Mouse (Mus musculus) c-Kit-positive CD71-positive TER-119-negative erythroid progenitor cells, embryonic 14.5 days (primary cell): ENCODE measurements around the gene Tspan17.
A peak's percentile ranks its signal among the peaks of the same experiment; 100 is the strongest.

ENCODE experiments used
- DNase-seq: peaks from one replicate; pipeline ENCODE4 v3.0.0-alpha.2; 2013; ENCODE audit warnings: low read depth

Gene Tspan17

DNA sequence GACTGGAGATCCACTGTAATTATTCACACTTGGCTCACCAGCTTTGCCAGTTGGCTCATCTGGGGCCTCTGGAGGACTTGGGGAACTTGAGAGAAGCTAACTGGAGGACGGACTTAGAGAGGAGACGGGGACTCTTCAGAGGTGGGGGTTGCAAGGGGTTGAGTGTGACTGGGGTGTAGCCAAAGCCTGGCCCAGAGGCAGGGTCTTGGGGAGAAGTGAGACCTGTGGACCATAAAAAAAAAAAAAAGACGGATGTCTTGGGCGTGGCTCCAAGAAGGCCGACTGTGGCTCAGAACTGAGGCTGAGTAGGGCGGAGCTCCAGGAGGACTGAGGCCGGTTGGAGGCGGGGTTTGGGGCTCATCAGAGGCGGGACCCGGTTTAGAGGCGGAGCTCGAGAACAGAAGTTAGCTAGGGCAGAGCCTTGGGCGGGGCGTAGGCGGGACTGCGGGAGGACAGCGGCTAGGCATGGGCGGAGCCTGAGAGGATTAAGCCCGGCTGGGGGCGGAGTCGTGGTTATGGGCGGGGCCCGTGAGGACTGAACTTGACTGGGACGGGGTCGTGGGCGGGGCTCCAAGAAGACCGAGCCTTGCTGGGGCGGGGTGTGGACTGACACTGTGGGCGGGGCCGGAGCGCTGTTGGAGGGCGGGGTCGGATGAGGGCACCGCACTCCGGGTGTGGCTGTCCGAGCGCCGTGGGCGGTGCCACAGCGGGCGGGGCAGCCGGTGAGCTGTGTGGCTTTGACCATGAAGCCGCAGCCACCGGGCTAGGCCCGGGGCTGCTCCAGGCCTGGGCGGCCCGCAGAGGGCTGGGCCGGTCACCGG, at the start of gene Tspan17:
Gene Tspan17 (plus strand): TSS at position 638 of the 821 bp plus-strand sequence.
- DNase-seq: peak; percentile 87

DNA sequence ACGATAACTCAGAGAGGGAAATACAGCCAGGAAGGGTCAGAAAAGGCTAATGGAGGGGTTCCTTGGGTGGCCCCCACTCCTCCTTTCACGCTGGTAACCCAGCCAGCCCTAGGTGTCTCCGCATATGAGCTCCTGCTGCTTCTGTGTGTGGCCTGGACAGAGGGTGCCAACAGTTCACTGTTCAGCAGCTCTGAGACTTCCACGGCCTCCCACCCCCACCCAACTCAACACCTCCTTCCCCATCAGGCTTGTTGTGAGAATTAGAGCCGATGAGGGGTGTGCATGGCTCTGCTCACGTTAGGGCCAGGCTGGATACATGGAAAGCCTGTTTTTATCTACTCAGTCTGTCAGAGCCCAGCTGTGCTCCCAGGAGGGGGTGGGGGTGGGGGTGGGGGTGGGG, 43.1 kb upstream of the Tspan17 start:
- no peak for DNase-seq

DNA sequence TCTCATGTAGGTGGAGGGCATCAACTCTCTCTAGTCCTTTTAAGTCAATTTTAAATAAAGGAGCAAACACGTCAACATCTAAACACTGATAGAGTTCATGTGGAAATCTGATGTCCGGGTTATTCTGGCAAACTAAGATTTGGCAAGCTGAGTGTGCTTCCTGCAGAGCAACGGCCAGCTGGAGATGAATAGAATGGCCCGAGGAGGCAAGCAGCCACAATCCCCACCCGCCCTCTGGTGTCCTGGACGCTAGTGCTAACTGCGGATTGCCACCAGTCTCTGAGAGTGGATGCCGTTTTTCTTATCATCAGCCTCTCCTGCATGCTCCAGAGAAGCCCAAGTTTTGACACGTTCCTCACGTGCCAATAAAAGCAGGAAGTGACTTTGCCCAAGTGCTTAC, 42.3 kb upstream of the Tspan17 start:
- DNase-seq: no peak

DNA sequence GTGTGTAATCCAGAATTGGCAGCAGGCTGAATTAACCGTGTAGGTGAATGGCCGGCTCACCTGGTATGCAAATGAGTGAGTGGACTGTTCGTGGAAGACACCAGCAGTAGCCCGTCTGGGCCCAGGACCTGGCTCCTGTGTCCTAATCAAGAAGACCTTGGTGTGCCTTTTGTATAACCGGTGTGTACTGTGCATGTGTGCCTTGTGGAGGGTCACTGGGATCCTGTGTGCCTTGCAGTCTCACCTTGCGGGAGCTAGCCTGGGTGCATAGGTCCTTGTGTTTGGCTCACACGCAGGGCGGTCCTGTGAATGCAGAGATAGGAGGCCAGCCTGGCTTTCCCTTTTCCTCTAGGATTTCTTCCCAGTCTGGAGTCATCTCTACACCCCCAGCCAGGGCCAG, 41.0 kb upstream of the Tspan17 start:
- DNase-seq: no peak

DNA sequence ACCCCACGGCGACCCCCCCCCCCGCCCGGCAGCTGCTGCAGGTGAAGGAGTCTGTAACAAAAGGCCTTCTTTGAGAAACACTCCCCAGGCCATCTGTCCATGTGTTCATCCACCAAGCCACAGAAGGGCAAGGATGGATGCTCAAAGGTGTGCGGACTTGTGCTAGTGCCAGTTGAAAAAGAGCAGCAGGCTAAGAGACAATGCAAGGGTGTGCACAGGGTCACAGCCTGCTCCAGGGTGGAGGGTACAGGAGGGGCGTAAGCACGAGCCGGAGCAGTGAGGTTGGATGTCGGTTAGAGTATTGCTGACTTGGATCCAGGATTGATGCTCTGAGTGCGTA, 40.5 kb upstream of the Tspan17 start:
- DNase-seq: no peak

DNA sequence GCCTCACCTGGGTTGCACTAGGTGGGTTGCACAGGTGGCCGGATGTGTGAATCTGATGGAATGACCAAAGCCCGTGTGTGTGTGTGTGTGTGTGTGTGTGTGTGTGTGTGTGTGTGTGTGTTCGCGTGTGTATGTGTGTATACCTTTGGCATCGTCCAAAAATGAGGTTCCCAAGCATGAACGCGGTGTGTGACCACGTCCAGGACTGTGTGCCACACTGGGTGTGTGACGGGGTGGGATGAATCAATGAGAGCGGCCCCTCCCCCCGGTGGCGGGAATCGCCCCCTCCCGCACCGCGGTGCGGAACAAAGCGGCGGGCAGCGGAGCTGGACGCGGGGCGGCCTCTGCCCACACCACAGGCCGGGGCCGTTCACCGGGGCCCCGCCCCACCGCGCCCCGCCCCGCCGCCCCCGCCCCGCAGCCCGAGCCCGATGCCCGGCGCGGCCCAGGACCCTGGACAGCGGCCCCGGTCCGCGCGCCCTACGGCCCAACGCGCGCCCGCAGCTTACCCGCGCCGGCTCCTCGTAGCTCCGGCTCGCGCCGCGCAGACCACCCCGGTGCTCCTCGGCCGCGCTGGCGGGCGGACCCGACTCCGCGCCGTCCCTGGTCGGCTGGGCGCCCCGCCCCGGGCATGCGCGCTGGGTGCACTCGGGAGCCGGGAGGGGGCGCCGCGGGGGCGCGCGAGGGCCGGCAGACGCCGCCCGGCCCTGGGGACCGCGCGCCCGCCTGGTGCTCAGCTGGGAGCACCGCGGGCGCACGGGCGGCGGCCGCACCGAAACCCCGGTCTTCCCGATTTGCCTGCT, 39.9 kb upstream of the Tspan17 start:
- DNase-seq: no peak

DNA sequence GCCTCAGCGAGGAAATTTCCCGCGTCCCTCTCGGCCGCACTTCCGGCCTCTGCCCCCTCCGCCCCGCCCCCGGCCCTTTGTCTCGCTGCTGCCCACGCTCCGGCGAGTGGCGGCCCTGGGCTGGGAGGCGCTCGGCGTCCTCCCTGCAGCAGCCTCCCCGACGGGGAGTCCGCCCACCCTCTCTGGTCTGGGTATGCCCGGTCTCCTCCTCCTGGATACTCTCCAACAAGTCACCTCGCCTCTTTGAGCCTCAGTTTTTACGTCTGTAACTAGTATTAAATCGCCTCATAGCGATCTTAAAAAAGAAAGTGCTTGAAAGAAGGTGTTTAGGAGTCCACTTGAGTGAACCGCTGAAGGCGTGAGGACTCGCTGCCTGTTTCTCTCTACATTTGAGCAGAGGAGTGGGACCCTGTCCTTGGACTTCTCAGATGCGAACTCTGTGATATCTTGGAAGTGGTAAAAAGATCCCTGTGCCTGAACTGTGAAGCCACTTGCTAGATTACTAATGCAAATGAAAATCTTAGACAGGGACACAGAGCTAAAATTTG, 39.2 kb upstream of the Tspan17 start, which contains the start of gene Gprin1:
Gene Gprin1 (minus strand): TSS at position 11 of the 548 bp plus-strand sequence.
- no peak for DNase-seq

DNA sequence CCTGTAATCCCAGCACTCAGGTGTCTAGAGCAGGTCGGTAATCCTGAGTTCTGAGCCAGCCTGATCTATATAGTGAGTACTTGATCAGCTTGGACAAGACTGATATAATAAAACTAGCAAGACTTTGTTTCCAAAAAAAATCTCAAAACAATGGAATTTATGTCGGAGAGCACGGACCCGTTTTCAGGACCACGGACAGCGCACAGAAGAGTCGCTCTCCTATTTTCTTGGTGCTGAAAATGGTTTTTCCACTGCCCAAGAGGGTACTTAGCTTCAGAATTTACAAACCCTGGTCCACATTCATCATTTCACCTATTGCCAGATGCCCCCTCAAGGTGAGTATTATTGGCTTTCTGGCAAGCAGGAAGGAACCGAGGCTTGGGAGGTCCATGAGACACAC, 38.5 kb upstream of the Tspan17 start:
- peak; percentile 24 for DNase-seq

DNA sequence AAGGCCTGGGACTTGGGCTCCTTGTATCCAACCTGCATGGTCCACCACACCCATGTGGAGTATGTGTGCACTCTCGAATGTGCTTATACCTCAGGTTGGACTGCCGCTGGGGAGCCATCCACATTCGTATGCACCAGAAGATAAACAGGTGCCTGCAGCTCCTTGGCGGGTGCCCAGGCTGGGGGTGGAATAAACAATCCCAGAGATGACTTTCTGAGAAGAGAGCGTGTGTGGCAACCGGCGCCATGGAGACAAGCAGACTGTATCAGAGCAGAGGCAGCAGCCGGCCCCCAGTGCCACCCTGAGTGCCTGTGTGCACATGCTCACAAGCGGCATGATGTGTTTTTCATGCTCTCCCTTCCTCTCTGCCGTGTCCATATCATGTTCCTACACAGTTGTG, 36.5 kb upstream of the Tspan17 start:
- DNase-seq: no peak

DNA sequence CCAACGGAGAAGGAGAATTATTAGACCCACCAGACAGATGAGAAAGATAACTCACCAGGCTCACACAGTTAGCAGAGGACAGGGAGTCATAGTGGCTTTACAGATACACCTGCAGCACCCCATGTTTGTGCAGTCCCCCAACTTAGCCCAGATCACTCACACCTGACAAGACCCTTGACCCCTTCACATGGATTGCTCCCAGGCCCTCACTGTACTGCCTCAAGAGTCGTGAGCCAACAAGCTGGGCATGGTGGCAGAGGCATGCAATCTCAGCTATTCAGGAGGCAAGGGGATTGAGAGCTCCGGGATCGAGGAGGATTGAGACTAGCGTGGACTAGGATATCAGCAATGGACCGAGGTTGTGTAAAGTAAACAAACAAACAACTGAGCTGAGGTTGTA, 35.4 kb upstream of the Tspan17 start:
- no peak for DNase-seq

DNA sequence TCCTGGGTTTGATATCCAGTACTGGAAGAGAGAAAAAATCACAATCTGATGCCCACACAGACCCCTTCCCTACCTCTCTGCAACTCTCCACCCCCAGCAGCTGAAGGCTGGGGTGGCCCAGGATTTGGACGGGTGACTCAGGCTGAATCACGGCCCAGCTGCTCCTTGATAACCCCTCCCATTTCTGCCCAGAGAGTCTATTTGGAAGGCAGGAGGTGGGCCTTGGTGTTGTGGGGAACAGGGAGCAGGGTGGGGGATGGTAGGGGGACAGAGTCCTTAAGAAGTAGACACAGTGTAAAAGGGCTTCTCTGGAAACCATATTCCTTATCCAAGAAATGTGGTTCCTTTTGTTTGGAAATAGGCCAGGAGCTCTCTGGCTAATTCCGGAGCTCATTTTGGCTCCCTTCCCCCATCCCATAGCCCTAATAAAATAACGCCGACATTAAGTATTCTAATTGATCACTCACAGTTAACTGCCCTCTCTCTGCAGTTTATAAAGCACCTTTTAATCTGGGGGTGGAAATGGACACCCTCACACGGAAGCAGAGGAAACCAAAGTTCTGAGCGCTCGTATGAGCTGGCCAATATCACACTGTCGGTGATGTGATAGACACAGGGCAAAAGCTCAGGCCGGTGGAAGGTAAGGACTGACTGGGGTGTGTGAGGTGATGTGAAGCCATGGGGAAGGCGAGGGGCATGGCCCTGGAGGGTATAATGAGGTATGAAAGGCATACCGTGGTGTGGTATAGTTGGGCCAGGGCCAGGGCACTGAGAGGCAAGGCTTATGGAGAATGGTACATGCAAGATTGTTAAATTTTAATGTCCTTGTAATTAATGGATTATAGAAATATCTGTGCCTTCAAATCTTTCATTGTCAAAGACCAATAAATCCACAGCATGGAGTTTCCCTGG, 34.8 kb upstream of the Tspan17 start:
- no peak for DNase-seq

DNA sequence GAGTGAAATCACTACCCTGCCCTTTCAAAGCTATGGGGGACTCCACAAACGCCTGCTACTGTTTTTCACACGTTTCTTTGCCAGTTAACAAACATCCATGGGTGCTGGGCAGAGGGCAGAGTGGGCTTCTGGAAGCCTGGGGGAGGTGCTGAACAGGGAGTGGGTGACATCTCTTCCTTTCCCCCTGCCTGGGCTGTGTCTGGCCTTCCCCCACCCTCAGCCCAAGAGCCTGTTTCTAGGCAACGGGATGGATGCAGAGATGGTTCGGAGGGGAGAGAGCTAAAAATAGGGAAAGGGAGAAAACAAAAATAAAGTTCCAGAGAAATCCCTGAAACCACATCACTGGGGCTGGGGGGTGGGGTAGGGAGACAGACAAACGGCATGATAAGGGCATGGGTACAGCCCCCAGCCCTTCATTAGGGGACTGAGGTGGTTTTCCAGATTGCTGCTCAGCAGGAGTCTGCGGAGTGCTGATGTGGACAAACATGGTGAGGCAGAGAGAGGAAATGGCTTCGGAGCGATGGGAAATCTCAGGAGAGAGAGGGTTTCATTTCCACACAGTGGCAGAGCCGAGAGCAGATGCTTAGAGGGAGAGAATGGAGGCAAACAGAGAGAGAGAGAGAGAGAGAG, 33.9 kb upstream of the Tspan17 start:
- DNase-seq: no peak

DNA sequence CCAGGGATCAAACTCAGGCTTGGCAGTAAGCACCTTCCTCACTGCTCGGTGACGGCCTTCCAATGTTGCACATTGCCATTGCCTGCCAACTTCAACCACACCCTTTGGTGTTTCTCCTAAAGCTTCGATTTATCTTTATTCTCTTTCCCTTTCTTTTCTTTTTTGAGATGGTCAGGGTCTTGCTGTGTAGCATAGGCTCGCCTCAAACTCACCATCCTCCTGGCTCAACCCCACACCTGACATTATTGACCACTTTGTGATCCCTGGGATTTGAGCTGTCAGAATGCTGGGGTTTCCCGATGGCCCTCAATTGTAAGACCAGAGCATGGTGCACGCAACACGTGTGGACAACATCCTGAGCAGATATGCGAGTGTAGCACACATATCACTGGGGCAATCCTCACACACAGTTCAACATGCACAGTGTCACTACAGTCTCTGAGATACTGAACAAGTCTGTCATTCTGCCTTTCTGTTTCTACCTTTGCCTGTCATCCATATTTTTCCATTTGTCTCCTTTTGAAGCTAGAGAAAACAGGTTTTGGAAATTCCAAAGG, 32.9 kb upstream of the Tspan17 start:
- no peak for DNase-seq

DNA sequence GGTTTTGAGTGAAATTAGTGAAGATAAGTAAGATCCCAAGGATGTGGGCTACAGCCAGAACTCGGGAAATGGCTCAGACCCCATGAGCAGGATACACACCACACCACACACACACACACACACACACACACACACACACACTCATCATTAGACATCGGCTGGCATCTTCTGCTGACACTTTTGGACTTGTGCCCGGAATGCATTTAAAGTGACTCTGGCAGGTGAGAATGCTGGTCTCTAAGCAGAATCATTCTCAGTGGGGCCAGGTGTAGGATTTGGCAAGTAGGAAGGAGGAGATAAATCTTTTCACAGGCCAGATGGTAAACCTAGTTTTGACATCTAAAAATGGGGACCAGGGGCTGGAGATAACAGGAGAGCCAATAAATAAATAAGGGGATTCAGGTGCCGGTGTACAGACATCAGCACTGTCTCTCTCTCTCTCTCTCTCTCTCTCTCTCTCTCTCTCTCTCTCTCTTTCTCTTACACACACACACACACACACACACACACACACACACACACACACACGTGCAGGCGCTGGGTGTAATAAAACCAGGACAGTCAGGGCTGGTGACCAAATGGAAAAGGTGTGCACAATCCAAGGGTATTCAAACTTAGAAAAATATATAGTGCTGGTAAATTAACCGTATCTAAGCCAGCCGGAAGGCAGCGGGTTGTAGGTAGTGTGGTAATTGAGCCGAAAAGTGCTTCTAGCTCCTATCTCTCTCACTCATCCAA, 31.9 kb upstream of the Tspan17 start:
- DNase-seq: no peak

DNA sequence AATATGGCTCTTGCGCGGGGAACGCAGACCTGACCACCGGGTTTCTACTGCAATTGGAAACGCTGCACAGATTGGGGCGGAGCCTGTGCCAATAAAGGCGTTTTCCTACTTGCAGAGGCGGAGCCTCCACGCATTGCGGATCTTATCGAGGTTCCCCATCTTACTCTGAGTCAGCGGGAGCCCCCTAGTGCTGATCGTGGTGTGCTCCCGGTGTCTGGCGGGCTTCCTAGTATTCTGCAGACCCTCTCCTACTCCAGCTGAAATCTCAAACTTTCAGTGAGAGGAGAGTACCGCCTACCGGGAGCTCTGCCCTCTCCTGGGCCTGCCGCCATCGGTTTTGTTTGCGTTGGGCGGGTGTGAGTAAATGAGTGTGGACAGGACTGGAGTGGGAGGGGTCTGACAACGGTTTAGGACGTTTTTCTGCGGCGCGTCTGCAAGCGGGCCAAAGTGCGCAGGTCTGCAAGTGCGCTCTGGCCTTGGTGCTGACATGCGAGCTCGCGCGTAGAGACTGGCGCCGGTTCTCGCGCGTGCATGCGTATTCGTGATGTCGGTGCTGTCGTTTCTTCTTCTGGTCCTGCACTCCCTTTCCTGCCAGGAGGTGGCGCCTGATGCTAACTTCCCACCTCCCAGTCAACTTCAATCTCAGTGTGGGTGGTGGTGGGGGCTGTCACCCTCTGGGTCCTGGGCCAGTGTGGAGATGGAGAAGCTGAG, 31.0 kb upstream of the Tspan17 start:
- DNase-seq: peak; percentile 45

DNA sequence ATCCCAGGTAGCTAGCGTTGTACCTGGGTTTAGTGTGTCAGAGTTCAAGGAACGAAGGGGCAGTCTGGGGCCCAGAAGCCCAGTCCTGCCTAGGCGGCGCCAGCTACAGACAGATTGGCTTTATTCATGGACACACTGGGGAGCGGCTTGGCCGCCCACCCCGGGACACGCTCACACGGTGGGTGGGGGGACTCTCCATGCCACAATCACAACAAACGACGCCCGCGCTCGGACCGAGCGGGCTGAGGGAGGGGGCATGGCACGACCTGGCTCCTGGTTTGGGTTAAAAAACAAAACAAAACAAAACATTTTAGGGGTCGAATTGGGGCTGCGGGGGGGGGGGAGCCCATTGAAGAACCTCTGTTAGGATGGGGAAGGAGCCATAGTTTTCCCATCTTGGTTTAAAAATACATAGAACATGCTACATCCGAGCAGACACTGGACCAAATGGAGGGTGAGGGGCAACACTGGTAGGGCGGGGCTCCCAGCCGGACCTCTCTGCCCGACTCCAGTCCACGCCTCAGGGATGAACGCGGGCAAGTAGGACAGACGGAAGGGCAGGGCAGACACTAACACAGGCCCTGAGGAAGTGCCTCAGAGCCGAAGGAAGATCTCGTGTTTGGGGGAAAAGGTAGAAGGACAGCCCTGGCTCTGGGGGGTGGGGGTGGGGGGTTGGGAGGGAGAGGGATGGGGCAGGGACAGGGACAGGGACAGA, 30.3 kb upstream of the Tspan17 start:
- no peak for DNase-seq

DNA sequence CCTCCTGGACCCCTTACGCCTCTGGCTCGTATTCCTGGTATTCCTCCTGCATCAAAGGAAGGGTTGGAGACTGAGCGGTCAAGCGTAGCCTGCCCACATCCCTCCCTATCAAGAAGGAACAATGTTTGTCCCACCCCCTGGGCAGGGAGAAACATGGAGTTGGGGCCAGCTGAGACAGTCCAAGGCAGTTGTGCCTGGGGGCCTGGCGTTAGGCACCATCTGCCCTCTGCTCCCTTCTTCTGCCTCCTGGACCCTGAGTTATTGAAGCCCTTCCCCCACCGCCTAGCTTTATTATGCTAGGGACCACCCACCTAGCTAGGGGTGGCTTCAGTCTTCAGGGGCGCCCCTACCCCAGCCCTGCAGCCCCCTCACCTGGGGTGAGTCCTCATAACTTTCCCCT, 29.7 kb upstream of the Tspan17 start:
- no peak for DNase-seq

DNA sequence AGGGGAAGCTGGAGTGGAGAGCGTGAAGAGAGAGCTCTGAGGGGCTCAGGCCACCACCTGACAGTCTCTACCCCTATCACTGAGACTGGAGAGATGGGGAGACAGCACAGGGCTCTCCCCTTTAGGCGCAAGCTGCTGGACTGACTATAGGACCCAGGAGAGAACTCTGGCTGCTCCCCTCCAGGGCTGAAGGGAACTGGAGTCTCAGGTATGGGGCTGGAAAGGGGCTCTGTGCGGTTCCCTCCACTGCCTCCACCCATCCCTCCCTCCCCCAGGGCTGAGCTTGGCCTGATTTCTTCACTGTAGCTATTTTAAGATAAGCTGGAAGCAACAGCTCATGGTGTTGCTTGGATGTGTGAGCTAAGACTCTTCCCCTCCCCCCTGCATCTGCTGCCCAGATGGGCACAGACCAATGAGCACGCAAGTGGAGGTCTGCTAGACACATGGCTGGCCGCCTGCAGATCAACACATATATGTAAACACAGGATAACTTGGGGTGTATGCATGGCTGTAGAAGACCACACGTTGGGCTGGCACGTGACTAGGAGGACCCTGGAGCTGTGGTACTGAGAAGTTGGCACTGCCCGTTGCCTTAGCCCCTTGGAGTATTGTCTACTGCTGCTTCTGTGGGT, 28.9 kb upstream of the Tspan17 start:
- DNase-seq: no peak

DNA sequence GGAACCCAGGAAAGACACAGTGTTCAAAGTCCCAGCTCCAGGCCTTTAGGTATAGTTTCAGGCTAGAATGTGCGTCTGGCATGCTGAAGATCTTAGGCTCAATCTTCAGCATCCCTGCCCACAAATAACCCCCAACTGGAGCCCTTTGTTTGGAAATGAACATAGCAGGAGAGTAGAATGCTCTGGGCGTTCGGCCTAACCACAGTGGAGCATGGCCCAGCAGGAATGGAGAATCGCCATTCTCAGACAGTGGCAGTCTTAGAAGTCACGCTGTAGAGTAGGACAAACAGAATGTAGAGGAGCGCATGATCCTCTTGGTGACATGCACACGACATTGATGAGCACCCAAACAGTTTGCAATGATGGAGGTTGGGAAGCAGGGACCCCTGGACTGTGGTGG, 28.3 kb upstream of the Tspan17 start:
- DNase-seq: no peak
